Mouse (Mus musculus) MEL (cell line): ENCODE measurements around the gene Apobec2. TPM values are rescaled to one million over a fixed set of nuclear protein-coding genes. Genes with fewer than 3 reads are reported as not detected.

Experiments
- DNase-seq: peaks from one replicate; pipeline ENCODE4 v3.0.0; 2011; ENCODE audit warnings: low read depth, low spot score
- H3K27ac ChIP-seq: 2 replicates; pipeline ENCODE4 v1.5.1; 2012; ENCODE audit warnings: low read depth, mild to moderate bottlenecking, control low read depth, low read length, moderate library complexity; ENCODE audit not compliant: control insufficient read depth
- H3K27me3 ChIP-seq, 2 experiments: fragments of 150-350 bp in 1 of 2; sonication (generic) in 1 of 2; 2 replicates each; pipeline ENCODE4 v1.6.1; 2012; ENCODE audit warnings: low read length in 2 of 2, mild to moderate bottlenecking in 2 of 2, improper control_type of control experiment in 1 of 2, moderate library complexity in 1 of 2; ENCODE audit not compliant: insufficient read depth in 2 of 2, control insufficient read depth in 1 of 2
- H3K36me3 ChIP-seq, 2 experiments: 2 replicates each; pipeline ENCODE4 v1.6.1; 2012 to 2014; ENCODE audit warnings: low read length in 2 of 2, improper control_type of control experiment in 1 of 2, inconsistent platforms in 1 of 2, mild to moderate bottlenecking in 1 of 2; ENCODE audit not compliant: insufficient read depth in 2 of 2, control insufficient read depth in 1 of 2
- H3K4me1 ChIP-seq, 2 experiments: fragments of 150-350 bp in 1 of 2; sonication (generic) in 1 of 2; 2 replicates each; pipeline ENCODE4 v1.6.1; 2012; ENCODE audit warnings: low read length in 2 of 2, improper control_type of control experiment in 1 of 2, mild to moderate bottlenecking in 1 of 2; ENCODE audit not compliant: insufficient read depth in 2 of 2, control insufficient read depth in 1 of 2
- H3K4me3 ChIP-seq, 2 experiments: fragments of 150-350 bp in 1 of 2; sonication (generic) in 1 of 2; 2 replicates each; pipeline ENCODE4 v1.5.1; 2012; ENCODE audit warnings: low read depth in 2 of 2, low read length in 2 of 2, mild to moderate bottlenecking in 2 of 2, moderate library complexity in 2 of 2, control low read depth in 1 of 2, improper control_type of control experiment in 1 of 2; ENCODE audit not compliant: control insufficient read depth in 1 of 2, insufficient read depth in 1 of 2
- H3K79me2 ChIP-seq: 2 replicates; pipeline ENCODE4 v1.6.1; 2012; ENCODE audit warnings: mild to moderate bottlenecking, low read length, moderate library complexity; ENCODE audit not compliant: control insufficient read depth, poor library complexity, insufficient read depth
- H3K9ac ChIP-seq: 2 replicates; pipeline ENCODE4 v1.6.1; 2012; ENCODE audit warnings: low read depth, mild to moderate bottlenecking, control low read depth, low read length, moderate library complexity; ENCODE audit not compliant: control insufficient read depth, poor library complexity, severe bottlenecking
- H3K9me3 ChIP-seq: fragments of 150-350 bp; sonication (generic); replicated peaks from 2 replicates; pipeline ENCODE4 v1.6.1; 2012; ENCODE audit warnings: mild to moderate bottlenecking, low read length, improper control_type of control experiment, moderate library complexity; ENCODE audit not compliant: insufficient read depth
- BHLHE40 ChIP-seq: IDR thresholded peaks from 2 replicates; pipeline ENCODE4 v1.6.1; 2012; ENCODE audit warnings: low read depth, mild to moderate bottlenecking, inconsistent platforms, low read length, improper control_type of control experiment, borderline replicate concordance
- CHD1 ChIP-seq: IDR thresholded peaks from 2 replicates; pipeline ENCODE4 v1.6.1; 2012; ENCODE audit warnings: low read depth, mild to moderate bottlenecking, inconsistent platforms, low read length, improper control_type of control experiment
- CHD2 ChIP-seq: IDR thresholded peaks from 2 replicates; pipeline ENCODE4 v1.6.1; 2011; ENCODE audit warnings: low read length, improper control_type of control experiment
- CTCF ChIP-seq, 3 experiments: IDR thresholded peaks in 2 of 3; conservative IDR thresholded peaks in 1 of 3; 2 replicates each; pipeline ENCODE4 v1.5.1; 2011 to 2012; ENCODE audit warnings: low read length in 3 of 3, low read depth in 2 of 3, mild to moderate bottlenecking in 2 of 3, improper control_type of control experiment in 1 of 3, inconsistent platforms in 1 of 3, mixed read lengths in 1 of 3, moderate library complexity in 1 of 3; ENCODE audit not compliant: control insufficient read depth in 1 of 3, insufficient read depth in 1 of 3, poor library complexity in 1 of 3, severe bottlenecking in 1 of 3
- ELF1 ChIP-seq: IDR thresholded peaks from 2 replicates; pipeline ENCODE4 v1.6.1; 2014; ENCODE audit warnings: low read depth, mild to moderate bottlenecking, inconsistent platforms, low read length, improper control_type of control experiment, moderate library complexity
- EP300 ChIP-seq, 2 experiments: IDR thresholded peaks; 2 replicates each; pipeline ENCODE4 v1.6.1; 2011; ENCODE audit warnings: improper control_type of control experiment in 2 of 2, low read length in 2 of 2, low read depth in 1 of 2, mild to moderate bottlenecking in 1 of 2
- ETS1 ChIP-seq: IDR thresholded peaks from 2 replicates; pipeline ENCODE4 v1.6.1; 2012; ENCODE audit warnings: low read depth, mild to moderate bottlenecking, inconsistent platforms, low read length, improper control_type of control experiment, moderate library complexity
- GABPA ChIP-seq: IDR thresholded peaks from 2 replicates; pipeline ENCODE4 v1.6.1; 2012; ENCODE audit warnings: low read depth, mild to moderate bottlenecking, inconsistent platforms, low read length, improper control_type of control experiment, moderate library complexity
- JUND ChIP-seq: IDR thresholded peaks from 2 replicates; pipeline ENCODE4 v1.6.1; 2011; ENCODE audit warnings: low read depth, mild to moderate bottlenecking, improper control_type of control experiment, low read length
- KAT2A ChIP-seq: conservative IDR thresholded peaks from 2 replicates; pipeline ENCODE4 v1.6.1; 2012; ENCODE audit warnings: low read depth, low read length, improper control_type of control experiment, inconsistent platforms
- MAFK ChIP-seq: IDR thresholded peaks from 2 replicates; pipeline ENCODE4 v1.6.1; 2011; ENCODE audit warnings: low read depth, mild to moderate bottlenecking, low read length, improper control_type of control experiment, borderline replicate concordance
- MAX ChIP-seq: IDR thresholded peaks from 2 replicates; pipeline ENCODE4 v1.6.1; 2011; ENCODE audit warnings: low read length, improper control_type of control experiment
- MYC ChIP-seq: IDR thresholded peaks from 2 replicates; pipeline ENCODE4 v1.6.1; 2011; ENCODE audit warnings: low read depth, mild to moderate bottlenecking, low read length, improper control_type of control experiment, moderate library complexity
- NELFE ChIP-seq: IDR thresholded peaks from 2 replicates; pipeline ENCODE4 v1.6.1; 2011; ENCODE audit warnings: low read depth, low read length, improper control_type of control experiment
- POLR2A ChIP-seq, 2 experiments: IDR thresholded peaks; 2 replicates each; pipeline ENCODE4 v1.6.1; 2011 to 2012; ENCODE audit warnings: low read length in 2 of 2, mild to moderate bottlenecking in 2 of 2, control low read depth in 1 of 2, improper control_type of control experiment in 1 of 2, low read depth in 1 of 2, moderate library complexity in 1 of 2; ENCODE audit not compliant: control insufficient read depth in 1 of 2, insufficient read depth in 1 of 2, poor library complexity in 1 of 2
- POLR2AphosphoS2 ChIP-seq: IDR thresholded peaks from 2 replicates; pipeline ENCODE4 v1.6.1; 2011; ENCODE audit warnings: low read length, improper control_type of control experiment
- RAD21 ChIP-seq: IDR thresholded peaks from 2 replicates; pipeline ENCODE4 v1.6.1; 2011; ENCODE audit warnings: mild to moderate bottlenecking, low read depth, low read length, improper control_type of control experiment
- RCOR1 ChIP-seq: IDR thresholded peaks from 2 replicates; pipeline ENCODE4 v1.6.1; 2012; ENCODE audit warnings: low read depth, mild to moderate bottlenecking, inconsistent platforms, low read length, improper control_type of control experiment
- TAL1 ChIP-seq: IDR thresholded peaks from 2 replicates; pipeline ENCODE4 v1.6.1; 2012; ENCODE audit warnings: mild to moderate bottlenecking, inconsistent platforms, low read length, moderate library complexity, mixed read lengths
- USF2 ChIP-seq, 2 experiments: IDR thresholded peaks; 2 replicates each; pipeline ENCODE4 v1.6.1; 2011 to 2012; ENCODE audit warnings: improper control_type of control experiment in 2 of 2, low read length in 2 of 2, borderline replicate concordance in 1 of 2, inconsistent platforms in 1 of 2, low read depth in 1 of 2, mild to moderate bottlenecking in 1 of 2; ENCODE audit not compliant: insufficient read depth in 1 of 2
- ZC3H11A ChIP-seq: IDR thresholded peaks from 2 replicates; pipeline ENCODE4 v1.6.1; 2012; ENCODE audit warnings: low read depth, mild to moderate bottlenecking, inconsistent platforms, low read length, improper control_type of control experiment
- ZMIZ1 ChIP-seq: IDR thresholded peaks from 2 replicates; pipeline ENCODE4 v1.6.1; 2012; ENCODE audit warnings: low read depth, mild to moderate bottlenecking, inconsistent platforms, low read length, improper control_type of control experiment, moderate library complexity
- ZNF384 ChIP-seq: IDR thresholded peaks from 2 replicates; pipeline ENCODE4 v1.6.1; 2012; ENCODE audit warnings: low read depth, mild to moderate bottlenecking, inconsistent platforms, low read length, improper control_type of control experiment
- polyA plus RNA-seq, 2 experiments: library from polyadenylated mRNA; stranded (reverse) in 1 of 2; unstranded in 1 of 2; fragments of >175 nt in 1 of 2; fragments of >200 nt in 1 of 2; gene quantifications; 2 replicates each; pipeline versions ENCODE4 v1.2.1 to v1.2.4; 2012; ENCODE audit warnings: low replicate concordance in 2 of 2, low read depth in 1 of 2; ENCODE audit not compliant: insufficient read length in 2 of 2, insufficient read depth in 1 of 2, missing spikeins in 1 of 2
- total RNA-seq: library from RNA; depleted of rRNA; stranded (reverse); fragments of 300-350 nt; gene quantifications from 2 replicates; pipeline ENCODE4 v1.2.3, GENCODE M21; 2012

Apobec2 gene
- total and polyA plus RNA-seq, 3 experiments = 0.19 to 0.42 TPM; not detected in 1

GRCm38 (mm10) chr17:48425823-48426612 is 6.7 kb downstream of the Apobec2 start (continued):
- TF ChIP-seq RCOR1 (peak; percentile 97), BHLHE40 (peak; percentile 81), MAX (peak; percentile 60; the same call in 1 of the 2 replicates), TAL1 (peak; percentile 55), NELFE (no peak), EP300 (IDR thresholded peaks at IDR 0.05; ENCODE audit: low read depth in 1 of 2, low read length in 2 of 2) (peak; percentile 87 to 90), POLR2AphosphoS2 (no peak), GABPA (no peak), USF2 (IDR thresholded peaks at IDR 0.05; ENCODE audit: borderline replicate concordance in 1 of 2, insufficient read depth in 1 of 2, low read depth in 1 of 2, low read length in 2 of 2) (no peak), RAD21 (no peak), ZNF384 (peak; percentile 51; the same call in 1 of the 2 replicates), ZC3H11A (no peak), CHD1 (no peak), POLR2A (IDR thresholded peaks at IDR 0.05; ENCODE audit: control insufficient read depth in 1 of 2, insufficient read depth in 1 of 2, low read depth in 1 of 2, low read length in 2 of 2, poor library complexity in 1 of 2) (no peak), MYC (peak; percentile 77), ETS1 (peak; percentile 79), MAFK (peak; percentile 32; the same call in 1 of the 2 replicates), CHD2 (no peak), KAT2A (no peak), ELF1 (no peak), JUND (no peak), ZMIZ1 (peak; percentile 34; the same call in 1 of the 2 replicates), CTCF (IDR thresholded peaks at IDR 0.05 in 2 of 3, conservative IDR thresholded peaks at IDR 0.05 in 1 of 3; ENCODE audit: control insufficient read depth in 1 of 3, insufficient read depth in 1 of 3, low read depth in 2 of 3, low read length in 3 of 3, poor library complexity in 1 of 3, severe bottlenecking in 1 of 3) (no peak)
- TF ChIP-seq, all 39 proteins: peak for 16

GRCm38 (mm10) chr17:48424237-48424636 is 8.5 kb downstream of the Apobec2 start:
- no peak overlapping the region for H3K27ac ChIP-seq
- no peak overlapping the region for H3K9ac ChIP-seq
- H3K27me3 ChIP-seq = no peaks in the 10 kb centered on the region
- no peak for TF ChIP-seq BHLHE40
- TF ChIP-seq USF2 (IDR thresholded peaks at IDR 0.05; ENCODE audit: borderline replicate concordance in 1 of 2, insufficient read depth in 1 of 2, low read depth in 1 of 2, low read length in 2 of 2) = no peak
- no peak for DNase-seq
- no peaks in the 10 kb centered on the region for H3K9me3 ChIP-seq
- peaks cover 0 to 4% of the 10 kb centered on the region in 2 experiments; a peak in 2 of 4 replicates for H3K36me3 ChIP-seq
- no peaks in the 10 kb centered on the region for H3K79me2 ChIP-seq
- H3K4me3 ChIP-seq = no peak overlapping the region
- peaks cover 7 to 13% of the 10 kb centered on the region in 2 experiments for H3K4me1 ChIP-seq
